8 mouse cellular contexts compared by ENCODE assay signal in the genomic region with DNA sequence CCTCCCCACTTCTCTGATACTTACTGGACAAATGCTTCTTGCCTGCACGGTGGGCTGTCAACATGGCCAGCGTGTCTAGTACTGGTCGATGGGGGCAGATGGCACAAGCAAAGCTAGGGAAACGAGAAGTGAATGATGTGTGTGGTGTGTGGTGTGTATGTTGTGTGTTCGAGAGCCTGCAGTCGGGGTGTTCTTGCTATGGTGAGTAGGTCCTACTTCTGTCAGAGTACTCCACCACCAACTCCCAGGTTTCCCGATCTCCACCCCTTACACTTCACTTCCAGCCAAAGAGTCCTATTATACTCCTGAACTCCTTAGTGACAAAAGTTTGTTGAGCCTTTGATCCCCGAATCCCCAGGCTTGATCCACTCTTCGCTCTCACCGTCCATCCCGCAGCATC. TPM values are rescaled to one million over a fixed set of nuclear protein-coding genes. Genes with fewer than 3 reads are reported as not detected.
DNase-seq lines count a peak whose midpoint lies in the region; ATAC-seq and TF ChIP-seq lines count a peak whose summit lies in the region.

No protein-coding gene starts in this region.

- H3K4me2 ChIP-seq in limb, embryonic 15.5 days: peak overlapping the region; percentile 76
- H3K4me2 ChIP-seq in stomach, embryonic 16.5 days (ENCODE audit: low read depth, low read length): peak overlapping the region; percentile 84

- no peak for ATAC-seq in limb, embryonic 15.5 days (ENCODE audit: insufficient number of reproducible peaks, low FRiP score, low TSS enrichment, low read depth)
- no peak for ATAC-seq in stomach, embryonic 16.5 days (ENCODE audit: insufficient read depth, low FRiP score)

- H3K27ac ChIP-seq in cerebellum, adult 2 months (ENCODE audit: insufficient read depth, low read length): peak overlapping the region; percentile 12; the same call in 1 of the 2 replicates
- peak overlapping the region; percentile 85 for H3K27ac ChIP-seq in testis, adult 2 months (ENCODE audit: control insufficient read depth, insufficient read depth, low read depth, low read length)
- peak overlapping the region; percentile 83 for H3K27ac ChIP-seq in limb, embryonic 15.5 days
- H3K27ac ChIP-seq in stomach, embryonic 16.5 days (ENCODE audit: low read length): peak overlapping the region; percentile 65; the same call in 1 of the 2 replicates

- no peak for TF ChIP-seq CTCF in cerebellum, adult 2 months (IDR thresholded peaks at IDR 0.05; ENCODE audit: borderline replicate concordance, insufficient read depth, low read depth, low read length)
- TF ChIP-seq CTCF in testis, adult 2 months (IDR thresholded peaks at IDR 0.05; ENCODE audit: control insufficient read depth, insufficient read depth, insufficient replicate concordance, low read depth, low read length): no peak

- peak overlapping the region; percentile 72 for H3K9ac ChIP-seq in limb, embryonic 15.5 days
- H3K9ac ChIP-seq in stomach, embryonic 16.5 days (ENCODE audit: low read length): peak overlapping the region; percentile 90

- TF ChIP-seq POLR2A in cerebellum, adult 2 months (IDR thresholded peaks at IDR 0.05; ENCODE audit: borderline replicate concordance, insufficient read depth, low read length): no peak
- no peak for TF ChIP-seq POLR2A in testis, adult 2 months (IDR thresholded peaks at IDR 0.05; ENCODE audit: control insufficient read depth, low read depth, low read length)

- H3K4me1 ChIP-seq in cerebellum, adult 2 months (ENCODE audit: control insufficient read depth, insufficient read depth, low read length): peaks cover 21% of the 10 kb centered on the region
- H3K4me1 ChIP-seq in testis, adult 2 months (ENCODE audit: control insufficient read depth, insufficient read depth, low read length): peaks cover 13% of the 10 kb centered on the region
- peaks cover 27% of the 10 kb centered on the region for H3K4me1 ChIP-seq in limb, embryonic 15.5 days
- peaks cover 12% of the 10 kb centered on the region for H3K4me1 ChIP-seq in stomach, embryonic 16.5 days (ENCODE audit: control insufficient read depth, insufficient read depth, low read length)

- DNase-seq in cerebellum, adult 2 months: peak in 1 of 2 experiments; percentile 20
- no peak for DNase-seq in cerebellum, adult 18-20 months
- DNase-seq in testis, postnatal 10 days (ENCODE audit: low spot score): no peak
- no peak for DNase-seq in layer of hippocampus, adult 9-11 months
- no peak for DNase-seq in thymus, postnatal 0 days (ENCODE audit: low spot score)

- no peaks in the 10 kb centered on the region for H3K27me3 ChIP-seq in cerebellum, adult 2 months (ENCODE audit: control insufficient read depth, insufficient read depth, low read length)
- H3K27me3 ChIP-seq in testis, adult 2 months (ENCODE audit: control insufficient read depth, insufficient read depth, low read length): no peaks in the 10 kb centered on the region
- no peaks in the 10 kb centered on the region for H3K27me3 ChIP-seq in limb, embryonic 15.5 days
- no peaks in the 10 kb centered on the region for H3K27me3 ChIP-seq in stomach, embryonic 16.5 days (ENCODE audit: control insufficient read depth, insufficient read depth, low read length)

- H3K36me3 ChIP-seq in testis, adult 2 months (ENCODE audit: control insufficient read depth, insufficient read depth, low read length): no peaks in the 10 kb centered on the region; the same call in 1 of the 2 replicates
- H3K36me3 ChIP-seq in limb, embryonic 15.5 days: peaks cover 22% of the 10 kb centered on the region
- no peaks in the 10 kb centered on the region for H3K36me3 ChIP-seq in stomach, embryonic 16.5 days (ENCODE audit: control insufficient read depth, insufficient read depth, low read length)

- no peaks in the 10 kb centered on the region for H3K9me3 ChIP-seq in limb, embryonic 15.5 days
- H3K9me3 ChIP-seq in stomach, embryonic 16.5 days (replicated peaks; ENCODE audit: control insufficient read depth, low read length): no peaks in the 10 kb centered on the region

- H3K4me3 ChIP-seq in cerebellum, adult 2 months (replicated peaks; ENCODE audit: insufficient read depth, low read depth, low read length): peak overlapping the region; percentile 76
- peak overlapping the region; percentile 98 for H3K4me3 ChIP-seq in testis, adult 2 months (ENCODE audit: control insufficient read depth, low read depth, low read length)
- peak overlapping the region; percentile 68 for H3K4me3 ChIP-seq in limb, embryonic 15.5 days
- H3K4me3 ChIP-seq in stomach, embryonic 16.5 days (replicated peaks; ENCODE audit: low read length): peak overlapping the region; percentile 83

- 54% methylated on average over 11 of the region's 11 CpGs for WGBS in cerebellum, adult 2 months
- 57% methylated on average over 11 of the region's 11 CpGs for WGBS in limb, embryonic 15.5 days
- 54% methylated on average over 11 of the region's 11 CpGs for WGBS in stomach, embryonic 16.5 days

RNA-seq across cellular contexts. Expression of a gene that starts 0.6 kb away (rescaled TPM):
- 134 and 139 TPM in 2 replicates for polyA plus RNA-seq in cerebellum, adult 2 months (2012; rRNA removed)
- polyA plus RNA-seq in testis, adult 2 months (2012; rRNA removed): 41.4 and 43.3 TPM in 2 replicates
- 61.2 and 67.2 TPM in 2 replicates for polyA plus RNA-seq in limb, embryonic 15.5 days (2015; fragmentation: Nextera tagmentation; extraction: Ambion mirVana)
- 55.8 and 58.2 TPM in 2 replicates for polyA plus RNA-seq in stomach, embryonic 16.5 days (2015; fragmentation: Nextera tagmentation; extraction: Ambion mirVana)
- polyA plus RNA-seq in thymus, postnatal 0 days (2015; fragmentation: Nextera tagmentation; extraction: Ambion mirVana): 77.4 and 81.3 TPM in 2 replicates

RNA-seq across cellular contexts. Expression of a gene that starts 0.7 kb away (rescaled TPM):
- 31.8 and 34.9 TPM in 2 replicates for polyA plus RNA-seq in cerebellum, adult 2 months (2012; rRNA removed)
- polyA plus RNA-seq in testis, adult 2 months (2012; rRNA removed): 7.5 and 7.9 TPM in 2 replicates
- polyA plus RNA-seq in limb, embryonic 15.5 days (2015; fragmentation: Nextera tagmentation; extraction: Ambion mirVana): 17.9 and 18.5 TPM in 2 replicates
- 13.7 and 14.5 TPM in 2 replicates for polyA plus RNA-seq in stomach, embryonic 16.5 days (2015; fragmentation: Nextera tagmentation; extraction: Ambion mirVana)
- 21.1 and 23.4 TPM in 2 replicates for polyA plus RNA-seq in thymus, postnatal 0 days (2015; fragmentation: Nextera tagmentation; extraction: Ambion mirVana)

RNA-seq across cellular contexts. Expression of a gene that starts 8.9 kb away (rescaled TPM):
- 1.0 and 1.2 TPM in 2 replicates for polyA plus RNA-seq in cerebellum, adult 2 months (2012; rRNA removed)
- 8.6 and 10.4 TPM in 2 replicates for polyA plus RNA-seq in testis, adult 2 months (2012; rRNA removed)
- polyA plus RNA-seq in limb, embryonic 15.5 days (2015; fragmentation: Nextera tagmentation; extraction: Ambion mirVana): 4.2 and 12.9 TPM in 2 replicates
- polyA plus RNA-seq in stomach, embryonic 16.5 days (2015; fragmentation: Nextera tagmentation; extraction: Ambion mirVana): 2.2 and 7.3 TPM in 2 replicates
- 1.6 and 1.8 TPM in 2 replicates for polyA plus RNA-seq in thymus, postnatal 0 days (2015; fragmentation: Nextera tagmentation; extraction: Ambion mirVana)

RNA-seq across cellular contexts. Expression of a gene that starts 9.0 kb away (rescaled TPM):
- 1.3 and 2.0 TPM in 2 replicates for polyA plus RNA-seq in cerebellum, adult 2 months (2012; rRNA removed)
- 0.81 and 0.82 TPM in 2 replicates for polyA plus RNA-seq in testis, adult 2 months (2012; rRNA removed)
- 6.1 and 7.1 TPM in 2 replicates for polyA plus RNA-seq in limb, embryonic 15.5 days (2015; fragmentation: Nextera tagmentation; extraction: Ambion mirVana)
- polyA plus RNA-seq in stomach, embryonic 16.5 days (2015; fragmentation: Nextera tagmentation; extraction: Ambion mirVana): 5.4 and 6.5 TPM in 2 replicates
- polyA plus RNA-seq in thymus, postnatal 0 days (2015; fragmentation: Nextera tagmentation; extraction: Ambion mirVana): 39.0 and 41.2 TPM in 2 replicates

RNA-seq across cellular contexts. Expression of a gene that starts 22.4 kb away (rescaled TPM):
- polyA plus RNA-seq in cerebellum, adult 2 months (2012; rRNA removed): 71.6 and 71.7 TPM in 2 replicates
- polyA plus RNA-seq in testis, adult 2 months (2012; rRNA removed): 31.8 and 32.6 TPM in 2 replicates
- 139 and 141 TPM in 2 replicates for polyA plus RNA-seq in limb, embryonic 15.5 days (2015; fragmentation: Nextera tagmentation; extraction: Ambion mirVana)
- polyA plus RNA-seq in stomach, embryonic 16.5 days (2015; fragmentation: Nextera tagmentation; extraction: Ambion mirVana): 102 and 123 TPM in 2 replicates
- 86.1 and 93.6 TPM in 2 replicates for polyA plus RNA-seq in thymus, postnatal 0 days (2015; fragmentation: Nextera tagmentation; extraction: Ambion mirVana)

Comparison
In these comparisons a context has a peak if more than half of its experiments do, and no peak if none do; other contexts are left out.
1. H3K27ac ChIP-seq: peak in every context shown above with its lines; median percentile 85 in testis, adult 2 months; 83 in limb, embryonic 15.5 days; 65 in stomach, embryonic 16.5 days; 12 in cerebellum, adult 2 months.